Mouse (Mus musculus) midbrain, postnatal 0 days (tissue): ENCODE results near the gene Abl2. TPM values are rescaled to one million over a fixed set of nuclear protein-coding genes. Genes with fewer than 3 reads are reported as not detected.

Experiments
- ATAC-seq: fragments of 200-750 bp; cut with Nextera tagmentation; 2 replicates; pipeline ENCODE4 v1.8.0; 2017; ENCODE audit warnings: moderate number of reproducible peaks, mild to moderate bottlenecking, moderate TSS enrichment, moderate library complexity; ENCODE audit not compliant: low FRiP score
- DNase-seq: peaks from one replicate; pipeline ENCODE4 v3.0.0-alpha.2; 2015; ENCODE audit warnings: low spot score
- H3K27ac ChIP-seq: fragments of 300-500 bp; sonication (generic); 2 replicates; pipeline ENCODE4 v1.5.1; 2014; ENCODE audit warnings: low read depth, mild to moderate bottlenecking, low read length, mixed read lengths
- H3K27me3 ChIP-seq: fragments of 300-500 bp; sonication (generic); 2 replicates; pipeline ENCODE4 v1.6.1; 2014; ENCODE audit warnings: low read length, control low read depth, mixed read lengths; ENCODE audit not compliant: insufficient read depth
- H3K36me3 ChIP-seq: fragments of 300-500 bp; sonication (generic); 2 replicates; pipeline ENCODE4 v1.6.1; 2014; ENCODE audit warnings: low read length, control low read depth, mixed read lengths; ENCODE audit not compliant: insufficient read depth
- H3K4me1 ChIP-seq: fragments of 300-500 bp; sonication (generic); 2 replicates; pipeline ENCODE4 v1.6.1; 2014; ENCODE audit warnings: mild to moderate bottlenecking, control low read depth, antibody characterized with exemption, low read length, mixed read lengths; ENCODE audit not compliant: insufficient read depth
- H3K4me2 ChIP-seq: fragments of 300-500 bp; sonication (generic); 2 replicates; pipeline ENCODE4 v1.6.1; 2014; ENCODE audit warnings: low read depth, mild to moderate bottlenecking, low read length, mixed read lengths; ENCODE audit not compliant: poor library complexity, severe bottlenecking
- H3K4me3 ChIP-seq: fragments of 300-500 bp; sonication (generic); 2 replicates; pipeline ENCODE4 v1.5.1; 2014; ENCODE audit warnings: low read depth, mild to moderate bottlenecking, low read length, moderate library complexity
- H3K9ac ChIP-seq: fragments of 300-500 bp; sonication (generic); replicated peaks from 2 replicates; pipeline ENCODE4 v1.6.1; 2014; ENCODE audit warnings: mild to moderate bottlenecking, low read length, moderate library complexity, mixed read lengths; ENCODE audit not compliant: poor library complexity, severe bottlenecking
- H3K9me3 ChIP-seq: fragments of 300-500 bp; sonication (generic); 2 replicates; pipeline ENCODE4 v1.6.1; 2016; ENCODE audit warnings: low read length, control low read depth
- CTCF ChIP-seq: IDR thresholded peaks from 2 replicates; pipeline ENCODE4 v1.5.1; 2016; ENCODE audit warnings: antibody characterized with exemption, mild to moderate bottlenecking
- WGBS: fragments of 180-500 bp; shearing (Covaris S2); extraction: QIAGEN DNeasy Blood & Tissue Kit; methylation state at CpG from one replicate; pipeline ENCODE4 v1.1.7; 2014; 5-methylcytosine and 5-hydroxymethylcytosine counted together
- polyA plus RNA-seq: library from polyadenylated mRNA; unstranded; fragments of >200 nt; fragmentation: Nextera tagmentation; extraction: Ambion mirVana; gene quantifications from 2 replicates; pipeline ENCODE4 v1.2.1, GENCODE M21; 2015
- total RNA-seq: library from RNA; depleted of rRNA; stranded (reverse); fragments of >200 nt; gene quantifications from 2 replicates; pipeline ENCODE4 v1.2.3, GENCODE M21; 2014

Gene Abl2
- total and polyA plus RNA-seq, 2 experiments from 2014 or later = 4.7 to 25.9 TPM

GRCm38 (mm10) chr1:156590357-156590756 is 31.8 kb downstream of the Abl2 start:
- DNase-seq = no peak
- H3K9ac ChIP-seq = no peak overlapping the region
- no peak for TF ChIP-seq CTCF
- H3K4me1 ChIP-seq = no peaks in the 10 kb centered on the region
- ATAC-seq = no peak
- H3K27ac ChIP-seq = no peak overlapping the region
- no peaks in the 10 kb centered on the region for H3K9me3 ChIP-seq
- no peak overlapping the region for H3K4me2 ChIP-seq
- WGBS = 32% methylated on average over 1 of the region's 1 CpGs
- no peaks in the 10 kb centered on the region for H3K36me3 ChIP-seq
- no peak overlapping the region for H3K4me3 ChIP-seq
- H3K27me3 ChIP-seq = no peaks in the 10 kb centered on the region

- Histone ChIP-seq H3K4me3 (no peak overlapping the region), H3K4me1 (no peaks in the 10 kb centered on the region), H3K9ac (no peak overlapping the region), H3K27me3 (no peaks in the 10 kb centered on the region), H3K27ac (no peak overlapping the region), H3K9me3 (no peaks in the 10 kb centered on the region), H3K36me3 (no peaks in the 10 kb centered on the region), H3K4me2 (no peak overlapping the region)
- ATAC-seq (no peak), DNase-seq (no peak)
- WGBS = 87% methylated on average over 5 of the region's 5 CpGs
- no peak for TF ChIP-seq CTCF
Measured at GRCm38 (mm10) chr1:156593267-156593666, 34.7 kb downstream of the Abl2 start.

GRCm38 (mm10) chr1:156597089-156597488 is 38.5 kb downstream of the Abl2 start:
- H3K4me2 ChIP-seq = no peak overlapping the region
- no peaks in the 10 kb centered on the region for H3K27me3 ChIP-seq
- no peak for TF ChIP-seq CTCF
- no peaks in the 10 kb centered on the region for H3K4me1 ChIP-seq
- no peak overlapping the region for H3K27ac ChIP-seq
- 83% methylated on average over 4 of the region's 4 CpGs for WGBS
- H3K4me3 ChIP-seq = no peak overlapping the region
- ATAC-seq (no peak), DNase-seq (no peak)
- H3K9ac ChIP-seq = no peak overlapping the region
- no peaks in the 10 kb centered on the region for H3K9me3 ChIP-seq
- no peaks in the 10 kb centered on the region for H3K36me3 ChIP-seq

GRCm38 (mm10) chr1:156602545-156602944 is 44.0 kb downstream of the Abl2 start:
- ATAC-seq (no peak), DNase-seq (no peak)
- H3K27ac ChIP-seq = no peak overlapping the region
- H3K4me2 ChIP-seq = no peak overlapping the region
- H3K4me1 ChIP-seq = no peaks in the 10 kb centered on the region
- H3K36me3 ChIP-seq = no peaks in the 10 kb centered on the region
- no peak overlapping the region for H3K4me3 ChIP-seq
- TF ChIP-seq CTCF = no peak
- no peaks in the 10 kb centered on the region for H3K9me3 ChIP-seq
- 81% methylated on average over 3 of the region's 3 CpGs for WGBS
- no peak overlapping the region for H3K9ac ChIP-seq
- no peaks in the 10 kb centered on the region for H3K27me3 ChIP-seq

GRCm38 (mm10) chr1:156605094-156605866 is 46.7 kb downstream of the Abl2 start:
- ATAC-seq (no peak), DNase-seq (no peak)
- Histone ChIP-seq H3K4me1 (no peaks in the 10 kb centered on the region), H3K4me2 (no peak overlapping the region), H3K9me3 (no peaks in the 10 kb centered on the region), H3K27me3 (no peaks in the 10 kb centered on the region), H3K27ac (no peak overlapping the region), H3K36me3 (no peaks in the 10 kb centered on the region), H3K4me3 (no peak overlapping the region), H3K9ac (no peak overlapping the region)
- WGBS = 86% methylated on average over 12 of the region's 12 CpGs
- TF ChIP-seq CTCF = no peak

- ATAC-seq = no peak
- 81% methylated on average over 2 of the region's 2 CpGs for WGBS
Measured at GRCm38 (mm10) chr1:156605940-156606339, 47.4 kb downstream of the Abl2 start.

More at GRCm38 (mm10) chr1:156605940-156606339, 47.4 kb downstream of the Abl2 start:
- Histone ChIP-seq H3K9me3 (no peaks in the 10 kb centered on the region), H3K36me3 (no peaks in the 10 kb centered on the region), H3K4me2 (no peak overlapping the region), H3K27me3 (no peaks in the 10 kb centered on the region), H3K4me3 (no peak overlapping the region), H3K27ac (no peak overlapping the region), H3K9ac (no peak overlapping the region), H3K4me1 (no peaks in the 10 kb centered on the region)
- no peak for TF ChIP-seq CTCF
- no peak for DNase-seq
